Mouse (Mus musculus): ENCODE measurements at regions not wholly inside any gene's neighbourhood (a gene's known extent, or its start where the extent isn't known, plus 50 kb on each side); places are given as distances from the start of the nearest gene placed in this dataset.

DNA sequence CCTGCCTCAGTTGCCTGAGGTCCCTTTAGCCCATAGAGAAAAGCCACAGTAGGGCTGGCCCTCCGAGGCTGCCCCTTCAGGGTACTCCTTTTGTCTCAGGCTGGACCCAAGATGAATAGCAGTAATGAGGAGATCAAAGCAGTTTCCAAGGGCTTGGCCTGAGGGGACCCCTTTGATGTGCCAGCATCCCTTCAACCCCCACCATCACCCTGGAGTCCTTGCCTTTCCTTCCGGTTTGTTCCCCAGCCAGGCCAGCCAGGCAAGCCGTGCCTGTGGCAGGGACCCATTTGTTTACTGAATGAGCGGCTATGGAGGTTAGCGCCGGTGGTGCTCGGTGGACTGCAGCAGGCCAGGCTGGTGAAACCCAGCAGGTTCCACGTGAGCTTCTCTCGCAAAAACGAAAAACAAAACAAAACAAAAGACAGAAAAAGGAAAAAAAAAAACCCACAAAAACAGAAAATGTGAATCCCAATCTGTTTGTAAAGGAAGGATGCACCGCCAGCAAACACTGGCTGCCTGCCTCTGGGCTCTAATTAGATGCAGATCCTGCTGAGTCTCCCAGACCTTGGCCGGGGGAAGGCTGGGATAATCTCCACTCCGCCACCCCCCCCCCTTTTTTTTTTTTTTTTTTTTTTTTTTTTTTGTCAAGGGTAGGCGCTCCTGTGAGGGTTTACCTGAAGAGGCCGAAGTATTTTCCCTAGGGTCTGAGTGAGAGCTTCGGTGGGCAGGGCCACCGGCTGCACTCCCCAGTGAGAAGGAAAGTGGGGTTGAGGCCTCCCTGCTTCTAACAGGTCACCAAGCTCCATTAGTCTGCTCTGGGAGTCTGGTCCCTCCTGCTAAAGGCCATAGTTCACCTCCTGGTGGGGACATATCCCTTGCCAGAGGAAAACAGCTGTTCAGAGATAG lies 127.8 kb upstream of the Bcor start:
- TF ChIP-seq CTCF (IDR thresholded peaks at IDR 0.05; ENCODE audit: low read depth, low read length) (no peak), GATA1 (IDR thresholded peaks at IDR 0.05; ENCODE audit: borderline replicate concordance, low read length) (no peak), TAL1 (conservative IDR thresholded peaks at IDR 0.05; ENCODE audit: low read depth, low read length) (no peak), GATA2 (IDR thresholded peaks at IDR 0.05; ENCODE audit: borderline replicate concordance, low read depth, low read length) (no peak)

Measured in G1E (cell line).